Mouse (Mus musculus): Measurements from ENCODE around the gene Acer3. TPM values are rescaled to one million over a fixed set of nuclear protein-coding genes. Genes with fewer than 3 reads are reported as not detected.

The Acer3 gene
- total RNA-seq (2014; fragmentation: Nextera tagmentation) (67.7 and 88.3 TPM in 2 replicates), total RNA-seq (2017) (133 and 145 TPM in 2 replicates), polyA plus RNA-seq (2012) (5.7 and 12.1 TPM in 2 replicates)

- Histone ChIP-seq H3K4me3 (ENCODE audit: low read depth, low read length) (no peak within 1 kb of the TSS), H3K9me3 (replicated peaks) (no peaks in the 10 kb centered on the region), H3K27me3 (ENCODE audit: insufficient read depth, low read length) (peaks cover 8% of the 10 kb centered on the region), H3K4me1 (ENCODE audit: insufficient read depth, low read depth, low read length) (peaks cover 32% of the 10 kb centered on the region), H3K36me3 (replicated peaks) (no peaks in the 10 kb centered on the region)
- no peak for ATAC-seq (ENCODE audit: extremely low read depth, insufficient number of reproducible peaks, low FRiP score, poor library complexity, severe bottlenecking)
- no peak for DNase-seq (ENCODE audit: low spot score)
- TF ChIP-seq CTCF (IDR thresholded peaks at IDR 0.05; ENCODE audit: low read depth, low read length) (no peak), GATA1 (IDR thresholded peaks at IDR 0.05; ENCODE audit: borderline replicate concordance, low read length) (no peak), POLR2AphosphoS5 (IDR thresholded peaks at IDR 0.05; ENCODE audit: insufficient replicate concordance, low read depth, low read length) (no peak), TAL1 (conservative IDR thresholded peaks at IDR 0.05; ENCODE audit: low read depth, low read length) (no peak)
Observed at GRCm38 (mm10) chr7:98321083-98321482, at the start of gene Acer3. TSS of gene Acer3 (minus strand) at chr7:98321208.

DNA sequence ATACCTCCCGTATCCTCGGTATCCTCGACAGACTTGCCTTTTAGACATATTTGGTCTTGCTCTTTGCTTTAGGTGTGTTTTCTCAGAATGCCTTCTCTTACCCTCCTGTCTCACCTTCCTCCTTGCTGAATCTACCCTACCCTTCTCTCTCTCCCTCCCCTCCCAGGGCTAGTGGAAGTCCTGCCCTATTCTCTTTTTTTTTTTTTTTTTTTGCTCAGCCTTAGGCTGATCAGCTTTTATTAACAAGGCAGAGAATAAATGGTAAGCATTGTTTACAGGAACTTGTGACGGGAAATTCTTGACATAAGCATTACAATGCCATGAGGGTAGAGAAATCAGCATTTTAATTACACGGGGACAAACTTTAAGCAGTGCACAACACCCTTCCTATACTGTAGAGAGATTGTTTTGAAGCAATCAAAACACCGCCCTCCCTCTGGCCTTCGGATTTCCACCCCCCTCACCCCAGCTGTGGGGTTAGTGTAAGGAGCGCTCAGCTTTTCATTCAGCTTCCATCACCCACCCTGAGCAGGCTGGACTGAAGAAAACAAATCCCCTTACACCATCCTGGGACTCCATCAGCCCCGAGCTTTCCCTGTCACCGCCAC lies 48.9 kb upstream of the Acer3 start:
- DNase-seq (ENCODE audit: low spot score) (no peak), ATAC-seq (ENCODE audit: extremely low read depth, insufficient number of reproducible peaks, low FRiP score, poor library complexity, severe bottlenecking) (no peak)
- no peak overlapping the region for H3K4me3 ChIP-seq (ENCODE audit: low read depth, low read length)
- peaks cover 17% of the 10 kb centered on the region for H3K27me3 ChIP-seq (ENCODE audit: insufficient read depth, low read length)
- TF ChIP-seq GATA1 (IDR thresholded peaks at IDR 0.05; ENCODE audit: borderline replicate concordance, low read length) (no peak), TAL1 (conservative IDR thresholded peaks at IDR 0.05; ENCODE audit: low read depth, low read length) (no peak), POLR2AphosphoS5 (IDR thresholded peaks at IDR 0.05; ENCODE audit: insufficient replicate concordance, low read depth, low read length) (no peak), CTCF (IDR thresholded peaks at IDR 0.05; ENCODE audit: low read depth, low read length) (no peak)
- H3K4me1 ChIP-seq (ENCODE audit: insufficient read depth, low read depth, low read length) = no peaks in the 10 kb centered on the region
- H3K9me3 ChIP-seq (replicated peaks) = no peaks in the 10 kb centered on the region
- no peaks in the 10 kb centered on the region for H3K36me3 ChIP-seq (replicated peaks)

DNA sequence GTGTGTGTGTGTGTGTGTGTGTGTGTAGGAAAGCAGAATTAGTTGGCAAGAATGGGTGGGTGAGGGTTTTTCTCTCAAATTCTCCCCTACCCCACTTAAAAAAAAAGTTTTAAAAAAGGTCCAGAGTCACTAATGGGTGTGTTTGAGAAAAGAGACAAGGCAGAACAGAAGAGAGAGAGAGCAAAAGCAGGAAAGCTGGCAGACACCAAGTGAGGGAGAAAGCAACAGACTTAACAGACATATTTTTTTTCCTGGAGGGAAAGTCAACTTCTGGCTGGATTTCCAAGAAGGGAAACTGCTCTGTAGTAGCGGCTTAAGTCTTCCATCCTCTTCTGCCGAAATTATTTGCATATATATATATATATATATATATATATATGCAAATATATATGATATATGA lies 40.7 kb upstream of the Acer3 start:
- DNase-seq (ENCODE audit: low spot score) (no peak), ATAC-seq (ENCODE audit: extremely low read depth, insufficient number of reproducible peaks, low FRiP score, poor library complexity, severe bottlenecking) (no peak)
- H3K4me3 ChIP-seq (ENCODE audit: low read depth, low read length) = no peak overlapping the region
- 0 out of 2 replicates have a peak, but pooled peaks cover 2% of the 10 kb centered on the region for H3K9me3 ChIP-seq (replicated peaks)
- H3K27me3 ChIP-seq (ENCODE audit: insufficient read depth, low read length) = peaks cover 58% of the 10 kb centered on the region
- no peaks in the 10 kb centered on the region; the same call in 1 of the 2 replicates for H3K4me1 ChIP-seq (ENCODE audit: insufficient read depth, low read depth, low read length)
- H3K36me3 ChIP-seq (replicated peaks) = no peaks in the 10 kb centered on the region
- TF ChIP-seq GATA2 (IDR thresholded peaks at IDR 0.05; ENCODE audit: borderline replicate concordance, low read depth, low read length) (no peak), GATA1 (IDR thresholded peaks at IDR 0.05; ENCODE audit: borderline replicate concordance, low read length) (no peak), TAL1 (conservative IDR thresholded peaks at IDR 0.05; ENCODE audit: low read depth, low read length) (no peak), CTCF (IDR thresholded peaks at IDR 0.05; ENCODE audit: low read depth, low read length) (no peak), POLR2AphosphoS5 (IDR thresholded peaks at IDR 0.05; ENCODE audit: insufficient replicate concordance, low read depth, low read length) (no peak)

- peaks cover 63% of the 10 kb centered on the region for H3K27me3 ChIP-seq (ENCODE audit: insufficient read depth, low read length)
- no peak within 1 kb of the TSS; the same call in 1 of the 2 replicates for H3K4me3 ChIP-seq (ENCODE audit: low read depth, low read length)
- no peak for ATAC-seq (ENCODE audit: extremely low read depth, insufficient number of reproducible peaks, low FRiP score, poor library complexity, severe bottlenecking)
Observed at GRCm38 (mm10) chr7:98361063-98361652, 40.1 kb upstream of the Acer3 start, which contains the start of gene Tsku. TSS of gene Tsku (minus strand) at chr7:98361328.

GRCm38 (mm10) chr7:98360621-98360990 lies 39.6 kb upstream of the Acer3 start:
- Histone ChIP-seq H3K4me1 (ENCODE audit: insufficient read depth, low read depth, low read length) (no peaks in the 10 kb centered on the region; the same call in 1 of the 2 replicates), H3K36me3 (replicated peaks) (no peaks in the 10 kb centered on the region), H3K4me3 (ENCODE audit: low read depth, low read length) (no peak overlapping the region; the same call in 1 of the 2 replicates), H3K27me3 (ENCODE audit: insufficient read depth, low read length) (peaks cover 65% of the 10 kb centered on the region), H3K9me3 (replicated peaks) (0 out of 2 replicates have a peak, but pooled peaks cover 2% of the 10 kb centered on the region)
- DNase-seq (ENCODE audit: low spot score) (no peak), ATAC-seq (ENCODE audit: extremely low read depth, insufficient number of reproducible peaks, low FRiP score, poor library complexity, severe bottlenecking) (no peak)
- TF ChIP-seq CTCF (IDR thresholded peaks at IDR 0.05; ENCODE audit: low read depth, low read length) (no peak), POLR2AphosphoS5 (IDR thresholded peaks at IDR 0.05; ENCODE audit: insufficient replicate concordance, low read depth, low read length) (no peak), GATA1 (IDR thresholded peaks at IDR 0.05; ENCODE audit: borderline replicate concordance, low read length) (no peak), GATA2 (IDR thresholded peaks at IDR 0.05; ENCODE audit: borderline replicate concordance, low read depth, low read length) (no peak), TAL1 (conservative IDR thresholded peaks at IDR 0.05; ENCODE audit: low read depth, low read length) (no peak)

More at GRCm38 (mm10) chr7:98361063-98361652, 40.1 kb upstream of the Acer3 start, which contains the start of gene Tsku:
- Histone ChIP-seq H3K36me3 (replicated peaks) (no peaks in the 10 kb centered on the region), H3K9me3 (replicated peaks) (0 out of 2 replicates have a peak, but pooled peaks cover 2% of the 10 kb centered on the region), H3K4me1 (ENCODE audit: insufficient read depth, low read depth, low read length) (no peaks in the 10 kb centered on the region; the same call in 1 of the 2 replicates)
- no peak for TF ChIP-seq GATA2 (IDR thresholded peaks at IDR 0.05; ENCODE audit: borderline replicate concordance, low read depth, low read length)
- no peak for TF ChIP-seq POLR2AphosphoS5 (IDR thresholded peaks at IDR 0.05; ENCODE audit: insufficient replicate concordance, low read depth, low read length)
- no peak for TF ChIP-seq TAL1 (conservative IDR thresholded peaks at IDR 0.05; ENCODE audit: low read depth, low read length)
- TF ChIP-seq CTCF (IDR thresholded peaks at IDR 0.05; ENCODE audit: low read depth, low read length) = no peak
- no peak for TF ChIP-seq GATA1 (IDR thresholded peaks at IDR 0.05; ENCODE audit: borderline replicate concordance, low read length)
- no peak for DNase-seq (ENCODE audit: low spot score)

GRCm38 (mm10) chr7:98359951-98360620 lies 39.1 kb upstream of the Acer3 start:
- peaks cover 69% of the 10 kb centered on the region for H3K27me3 ChIP-seq (ENCODE audit: insufficient read depth, low read length)
- H3K9me3 ChIP-seq (replicated peaks) = 0 out of 2 replicates have a peak, but pooled peaks cover 2% of the 10 kb centered on the region
- H3K4me3 ChIP-seq (ENCODE audit: low read depth, low read length) = no peak overlapping the region
- ATAC-seq (ENCODE audit: extremely low read depth, insufficient number of reproducible peaks, low FRiP score, poor library complexity, severe bottlenecking) (no peak), DNase-seq (ENCODE audit: low spot score) (no peak)
- H3K36me3 ChIP-seq (replicated peaks) = no peaks in the 10 kb centered on the region
- no peak for TF ChIP-seq CTCF (IDR thresholded peaks at IDR 0.05; ENCODE audit: low read depth, low read length)
- no peak for TF ChIP-seq GATA2 (IDR thresholded peaks at IDR 0.05; ENCODE audit: borderline replicate concordance, low read depth, low read length)
- TF ChIP-seq POLR2AphosphoS5 (IDR thresholded peaks at IDR 0.05; ENCODE audit: insufficient replicate concordance, low read depth, low read length) = no peak
- TF ChIP-seq TAL1 (conservative IDR thresholded peaks at IDR 0.05; ENCODE audit: low read depth, low read length) = no peak
- TF ChIP-seq GATA1 (IDR thresholded peaks at IDR 0.05; ENCODE audit: borderline replicate concordance, low read length) = no peak
- H3K4me1 ChIP-seq (ENCODE audit: insufficient read depth, low read depth, low read length) = no peaks in the 10 kb centered on the region; the same call in 1 of the 2 replicates

All from G1E (cell line).